Mouse (Mus musculus) brain, embryonic 14.5 days (tissue): Measurements from ENCODE around the gene Nfam1.

ENCODE experiments used
- CTCF ChIP-seq: fragments of 200-500 bp; IDR thresholded peaks from 2 replicates; pipeline ENCODE4 v1.5.1; 2012; ENCODE audit warnings: inconsistent platforms, mild to moderate bottlenecking, moderate library complexity, borderline replicate concordance; ENCODE audit not compliant: insufficient read depth, insufficient read length; ENCODE audit errors: extremely low read depth
- POLR2A ChIP-seq: fragments of 200-500 bp; IDR thresholded peaks from 2 replicates; pipeline ENCODE4 v1.6.1; 2012; ENCODE audit warnings: mild to moderate bottlenecking, inconsistent platforms, borderline replicate concordance; ENCODE audit not compliant: poor library complexity, insufficient read depth, insufficient read length, severe bottlenecking; ENCODE audit errors: extremely low read depth

- no peak for TF ChIP-seq CTCF
- TF ChIP-seq POLR2A, result no peak
These were observed 36.7 kb downstream of the Nfam1 start for GRCm38 (mm10) chr15:82996431-82996830.
